Comparison of ENCODE assay signal across 7 mouse cellular contexts in genomic region chr10:13792788-13793187, GRCm38 (mm10).
"Had no signal": no experiment of that assay in that cellular context is flagged by ENCODE, and none has a peak within 500 bp of the region (broad histone marks: within the 10 kb centered on the region; RNA-seq: fewer than 3 reads in every experiment).

No protein-coding gene starts in this region.

- DNase-seq: kidney, adult 18-20 months; kidney, postnatal 10 days; kidney, postnatal 4 days; lung, postnatal 14 days; right cerebral cortex, postnatal 14 days; thymus, postnatal 36 days had no signal

- ATAC-seq: midbrain, embryonic 15.5 days had no signal
